Mouse (Mus musculus): ENCODE results near the gene Lgals3bp. TPM values are rescaled to one million over a fixed set of nuclear protein-coding genes. Genes with fewer than 3 reads are reported as not detected.
"Not testable (repeated sequence)": the region's sequence is repeated elsewhere in the genome, so short reads cannot be mapped to it uniquely, and the experiment has no call there.

Gene Lgals3bp
- polyA plus RNA-seq, 1 experiment, result 52.7 TPM

DNA sequence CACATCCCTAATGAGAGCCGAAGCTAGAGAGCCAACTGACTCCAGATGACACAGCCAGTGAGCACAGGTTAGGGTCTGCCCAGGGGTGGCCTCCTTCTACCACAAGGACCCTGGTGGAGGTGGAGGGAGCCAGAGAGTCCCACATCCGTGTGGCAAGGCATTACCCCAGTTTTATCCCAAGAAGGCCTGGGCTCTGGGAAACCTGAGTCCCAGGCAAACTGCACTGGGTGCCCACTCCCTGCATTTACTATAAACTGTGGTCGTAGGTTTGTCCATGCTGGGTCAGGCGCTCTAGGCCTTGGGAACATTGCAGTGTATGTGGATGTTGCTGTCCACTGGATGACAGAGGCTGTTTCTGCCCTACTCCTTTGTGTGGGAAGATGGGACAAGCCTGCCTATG lies 697 bp downstream of the Lgals3bp start:
- WGBS, result 20% methylated on average over 4 of the region's 4 CpGs
- H3K27ac ChIP-seq (ENCODE audit: control insufficient read depth, insufficient read depth, low read depth, low read length, poor library complexity), result peak overlapping the region; percentile 58; the same call in 1 of the 2 replicates
- peaks cover 4% of the 10 kb centered on the region for H3K4me1 ChIP-seq (ENCODE audit: control insufficient read depth, insufficient read depth, low read length)
- H3K4me3 ChIP-seq (replicated peaks; ENCODE audit: control insufficient read depth, low read depth, low read length), result peak overlapping the region; percentile 60
- no peak for TF ChIP-seq POLR2A (IDR thresholded peaks at IDR 0.05; ENCODE audit: borderline replicate concordance, control insufficient read depth, low read depth, low read length)
- no peak for TF ChIP-seq CTCF (IDR thresholded peaks at IDR 0.05; ENCODE audit: control insufficient read depth, insufficient read depth, low read length)

DNA sequence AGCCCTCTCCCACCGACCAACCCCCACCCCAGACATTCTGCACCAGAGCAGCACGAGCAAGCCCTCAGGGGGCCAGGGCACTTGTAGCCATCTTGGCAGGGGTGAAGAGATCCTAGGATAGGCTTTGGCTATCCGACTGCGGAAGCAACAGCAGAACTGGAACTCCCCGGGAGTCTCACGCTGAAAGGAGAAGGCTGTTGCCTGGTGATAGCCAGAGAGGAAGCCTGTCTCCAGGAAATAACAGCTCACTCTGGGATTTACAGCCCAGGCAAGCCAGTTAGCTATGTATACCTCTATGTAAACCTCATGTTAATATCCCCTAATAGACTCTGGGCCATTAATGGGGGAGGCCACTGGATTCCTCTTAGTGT lies 1.3 kb downstream of the Lgals3bp start:
- Histone ChIP-seq H3K4me3 (replicated peaks; ENCODE audit: control insufficient read depth, low read depth, low read length) (peak overlapping the region; percentile 6), H3K4me1 (ENCODE audit: control insufficient read depth, insufficient read depth, low read length) (peaks cover 4% of the 10 kb centered on the region), H3K27ac (ENCODE audit: control insufficient read depth, insufficient read depth, low read depth, low read length, poor library complexity) (no peak overlapping the region)
- TF ChIP-seq POLR2A (IDR thresholded peaks at IDR 0.05; ENCODE audit: borderline replicate concordance, control insufficient read depth, low read depth, low read length) (no peak), CTCF (IDR thresholded peaks at IDR 0.05; ENCODE audit: control insufficient read depth, insufficient read depth, low read length) (no peak)
- WGBS, result 7% methylated on average over 6 of the region's 6 CpGs

DNA sequence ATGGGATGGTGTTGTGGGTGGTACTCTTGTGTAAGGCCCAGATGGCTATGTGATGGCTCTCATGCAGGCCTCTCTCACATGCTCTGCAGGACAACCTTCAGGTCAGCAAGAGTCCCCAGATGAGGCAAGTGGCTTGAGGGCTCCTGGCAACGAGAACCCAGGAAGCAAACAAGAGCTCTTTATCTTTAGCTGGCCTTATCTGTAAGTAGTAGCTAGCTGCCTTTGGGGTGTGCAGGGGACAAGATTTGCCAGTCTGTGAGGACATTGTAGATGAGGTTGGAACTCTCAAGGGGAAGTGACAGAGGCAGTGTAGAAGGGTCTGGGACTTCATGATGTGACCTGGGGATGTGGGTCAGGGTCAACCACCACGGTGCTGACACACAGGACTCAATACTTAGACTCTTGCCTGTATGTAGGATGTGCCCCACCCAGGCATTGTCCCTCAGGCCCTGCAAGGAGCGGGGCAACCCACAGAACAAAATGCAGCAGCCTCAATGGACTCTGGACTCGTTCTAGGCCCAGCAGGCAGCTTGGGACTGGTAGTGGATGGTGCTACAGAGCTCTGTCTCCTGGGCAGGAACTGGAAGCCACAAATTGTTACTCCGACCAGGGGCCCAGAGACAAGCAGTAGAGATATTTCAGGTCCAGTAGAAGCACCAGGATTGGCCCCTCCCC lies 1.9 kb downstream of the Lgals3bp start:
- H3K27ac ChIP-seq (ENCODE audit: control insufficient read depth, insufficient read depth, low read depth, low read length, poor library complexity), result no peak overlapping the region
- H3K4me3 ChIP-seq (replicated peaks; ENCODE audit: control insufficient read depth, low read depth, low read length), result peak overlapping the region; percentile 2
- H3K4me1 ChIP-seq (ENCODE audit: control insufficient read depth, insufficient read depth, low read length), result peaks cover 4% of the 10 kb centered on the region
- WGBS, result 32% methylated on average over 5 of the region's 5 CpGs
- TF ChIP-seq POLR2A (IDR thresholded peaks at IDR 0.05; ENCODE audit: borderline replicate concordance, control insufficient read depth, low read depth, low read length) (no peak), CTCF (IDR thresholded peaks at IDR 0.05; ENCODE audit: control insufficient read depth, insufficient read depth, low read length) (no peak)

DNA sequence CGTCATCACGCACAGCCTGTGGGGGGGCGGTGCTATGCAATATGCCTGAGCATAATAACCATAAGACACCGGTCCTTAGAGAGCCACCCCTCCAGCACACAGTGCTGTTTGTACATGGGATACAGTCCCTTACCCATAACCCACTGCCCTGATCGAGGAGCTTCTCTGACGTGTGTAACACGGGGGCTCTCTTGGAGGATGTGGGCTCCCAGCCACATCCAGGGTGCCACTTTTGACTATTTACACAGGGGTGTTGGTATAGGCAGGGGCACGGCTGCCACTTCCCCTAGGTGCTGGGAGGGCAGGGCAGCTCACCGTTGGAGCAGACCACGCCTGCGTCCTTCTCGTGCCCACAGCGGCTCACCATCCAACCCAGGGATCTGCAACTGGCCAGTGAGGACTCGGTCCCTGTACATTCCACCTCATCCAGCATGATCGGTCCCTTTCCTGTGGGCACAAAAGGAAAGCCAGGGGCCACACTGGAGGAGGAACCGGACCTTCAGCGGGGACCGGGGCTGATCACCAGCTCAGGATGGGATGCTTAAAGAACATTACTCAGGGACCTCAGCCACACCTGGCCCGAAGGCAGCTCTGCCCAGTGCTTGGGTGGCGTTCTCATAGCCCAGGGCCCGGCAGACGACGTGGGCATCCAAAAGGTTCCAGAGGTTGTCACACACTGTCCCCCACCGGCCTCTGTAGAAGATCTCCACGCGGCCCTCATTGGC lies 3.9 kb downstream of the Lgals3bp start:
- peaks cover 3% of the 10 kb centered on the region; the same call in 1 of the 2 replicates for H3K4me1 ChIP-seq (ENCODE audit: control insufficient read depth, insufficient read depth, low read length)

DNA sequence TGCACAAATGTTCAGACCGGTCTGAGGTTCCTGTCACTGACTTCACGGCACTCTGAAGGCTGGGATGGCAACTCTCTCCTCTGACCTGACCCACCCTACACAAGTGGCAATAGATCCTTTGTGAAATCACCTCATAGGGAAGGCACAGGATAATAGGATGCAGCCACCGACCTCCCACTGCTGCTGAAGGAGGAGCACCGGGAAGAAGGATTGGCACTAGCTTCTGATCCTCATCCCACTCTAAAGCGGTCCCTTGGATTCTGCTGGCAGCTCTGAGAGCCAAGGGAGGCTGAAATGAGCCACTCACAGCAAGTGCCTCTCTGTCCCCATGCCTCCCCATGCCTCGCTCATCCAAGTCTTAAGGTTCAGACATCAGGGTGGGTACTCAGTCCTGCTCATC lies 7.4 kb downstream of the Lgals3bp start:
- TF ChIP-seq CTCF (IDR thresholded peaks at IDR 0.05; ENCODE audit: control insufficient read depth, insufficient read depth, low read length) (no peak), POLR2A (IDR thresholded peaks at IDR 0.05; ENCODE audit: borderline replicate concordance, control insufficient read depth, low read depth, low read length) (no peak)
- no peaks in the 10 kb centered on the region for H3K4me1 ChIP-seq (ENCODE audit: control insufficient read depth, insufficient read depth, low read length)
- H3K4me3 ChIP-seq (replicated peaks; ENCODE audit: control insufficient read depth, low read depth, low read length), result no peak overlapping the region
- H3K27ac ChIP-seq (ENCODE audit: control insufficient read depth, insufficient read depth, low read depth, low read length, poor library complexity), result no peak overlapping the region
- 85% methylated on average over 6 of the region's 6 CpGs for WGBS

More for the DNA sequence above, 3.9 kb downstream of the Lgals3bp start:
- no peak overlapping the region for H3K27ac ChIP-seq (ENCODE audit: control insufficient read depth, insufficient read depth, low read depth, low read length, poor library complexity)
- 89% methylated on average over 26 of the region's 26 CpGs for WGBS
- H3K4me3 ChIP-seq (replicated peaks; ENCODE audit: control insufficient read depth, low read depth, low read length), result no peak overlapping the region
- TF ChIP-seq CTCF (IDR thresholded peaks at IDR 0.05; ENCODE audit: control insufficient read depth, insufficient read depth, low read length) (no peak), POLR2A (IDR thresholded peaks at IDR 0.05; ENCODE audit: borderline replicate concordance, control insufficient read depth, low read depth, low read length) (no peak)

DNA sequence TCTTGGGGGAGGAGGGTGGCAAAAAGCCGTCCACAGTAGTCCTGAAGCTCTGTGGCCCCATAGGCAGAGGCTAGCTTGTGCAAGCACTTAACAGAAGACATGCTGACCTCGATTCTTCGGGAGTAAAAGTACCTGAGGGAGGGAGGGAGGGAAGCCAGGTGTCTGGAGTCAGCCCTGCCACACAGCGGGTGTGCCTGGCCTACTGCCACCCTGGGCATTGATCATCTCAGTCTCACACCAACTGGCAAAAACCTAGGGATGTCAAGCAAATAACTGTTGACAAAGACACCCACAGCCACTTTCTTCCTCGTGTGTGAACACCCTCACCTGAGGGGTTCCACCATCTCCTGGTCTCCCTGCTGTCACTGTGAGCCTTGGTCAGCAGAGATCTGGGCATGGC lies 7.9 kb downstream of the Lgals3bp start:
- Histone ChIP-seq H3K27ac (ENCODE audit: control insufficient read depth, insufficient read depth, low read depth, low read length, poor library complexity) (no peak overlapping the region), H3K4me3 (replicated peaks; ENCODE audit: control insufficient read depth, low read depth, low read length) (no peak overlapping the region), H3K4me1 (ENCODE audit: control insufficient read depth, insufficient read depth, low read length) (no peaks in the 10 kb centered on the region)
- TF ChIP-seq CTCF (IDR thresholded peaks at IDR 0.05; ENCODE audit: control insufficient read depth, insufficient read depth, low read length) (no peak), POLR2A (IDR thresholded peaks at IDR 0.05; ENCODE audit: borderline replicate concordance, control insufficient read depth, low read depth, low read length) (no peak)
- WGBS, result 76% methylated on average over 5 of the region's 5 CpGs

DNA sequence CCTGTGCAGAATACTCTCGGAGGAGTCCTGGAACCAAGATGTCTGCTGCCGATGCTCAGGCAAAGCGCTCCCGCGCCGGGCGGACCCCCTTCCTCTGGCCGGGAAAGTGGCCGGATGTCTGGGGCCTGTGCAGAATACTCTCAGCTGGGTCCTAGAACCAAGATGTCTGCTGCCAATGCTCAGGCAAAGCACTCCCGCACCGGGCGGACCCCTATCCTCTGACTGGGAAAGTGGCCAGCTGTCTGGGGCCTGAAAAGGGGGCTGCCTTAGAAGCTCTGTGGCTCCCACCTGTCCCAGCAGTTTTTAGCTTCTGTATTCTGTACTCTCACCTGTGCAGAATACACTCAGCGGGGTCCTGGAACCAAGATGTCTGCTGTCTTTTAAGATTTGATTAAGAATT lies 14.1 kb downstream of the Lgals3bp start:
- not testable (repeated sequence) for H3K4me1 ChIP-seq (ENCODE audit: control insufficient read depth, insufficient read depth, low read length); H3K4me3 ChIP-seq (replicated peaks; ENCODE audit: control insufficient read depth, low read depth, low read length); H3K27ac ChIP-seq (ENCODE audit: control insufficient read depth, insufficient read depth, low read depth, low read length, poor library complexity)
- WGBS, result 94% methylated on average over 13 of the region's 13 CpGs

DNA sequence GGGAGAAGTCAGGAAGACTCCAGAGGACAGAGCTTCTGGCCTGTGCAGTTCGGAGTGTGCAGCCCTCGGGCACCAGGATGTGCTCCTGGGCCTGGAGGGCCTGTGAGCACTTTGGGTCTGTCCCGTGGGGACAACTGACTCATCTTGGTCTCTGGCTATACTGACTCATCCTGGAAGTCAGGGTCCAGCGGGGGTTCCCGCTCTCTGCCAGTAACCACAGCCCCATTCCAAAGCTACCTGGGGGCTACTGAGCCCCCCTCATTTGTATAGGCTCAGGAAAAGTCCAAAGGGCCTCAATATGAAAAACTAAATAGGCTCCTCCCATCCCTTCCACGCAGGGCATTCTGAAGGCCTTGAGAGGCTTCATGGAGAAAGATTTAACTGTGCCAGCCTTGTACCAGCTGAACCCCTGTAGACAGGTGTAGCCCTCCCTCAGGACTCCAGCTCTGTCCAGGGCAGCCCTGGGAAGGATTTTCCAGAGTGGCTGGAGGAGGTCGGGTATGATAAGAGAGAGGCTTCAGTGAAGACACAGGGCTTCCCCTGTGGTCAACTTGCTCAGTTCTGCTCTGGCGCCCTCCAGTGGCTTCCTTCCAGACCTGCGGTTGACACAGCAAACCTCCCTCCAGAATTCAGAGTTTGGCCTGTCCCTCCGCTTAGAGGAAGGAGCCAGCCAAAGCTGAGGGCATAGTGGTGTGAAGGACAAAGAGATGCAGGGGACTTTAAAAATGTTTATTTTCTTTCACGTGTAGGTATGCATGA lies 22.5 kb downstream of the Lgals3bp start:
- 38% methylated on average over 11 of the region's 11 CpGs for WGBS
- Histone ChIP-seq H3K4me1 (ENCODE audit: control insufficient read depth, insufficient read depth, low read length) (no peaks in the 10 kb centered on the region), H3K27ac (ENCODE audit: control insufficient read depth, insufficient read depth, low read depth, low read length, poor library complexity) (no peak overlapping the region), H3K4me3 (replicated peaks; ENCODE audit: control insufficient read depth, low read depth, low read length) (no peak overlapping the region)
- TF ChIP-seq CTCF (IDR thresholded peaks at IDR 0.05; ENCODE audit: control insufficient read depth, insufficient read depth, low read length) (peak; percentile 91), POLR2A (IDR thresholded peaks at IDR 0.05; ENCODE audit: borderline replicate concordance, control insufficient read depth, low read depth, low read length) (no peak)

Data from bone marrow, adult 2 months (tissue).